Mouse (Mus musculus) inflammation-experienced regulatory T-cells (primary cell): Measurements from ENCODE around the gene Sipa1. TPM values are rescaled to one million over a fixed set of nuclear protein-coding genes. Genes with fewer than 3 reads are reported as not detected.

Experiments
- polyA plus RNA-seq, 2 experiments: library from polyadenylated mRNA; unstranded; fragments of 100-300 nt; shearing (Covaris generic); gene quantifications; one replicate each; pipeline ENCODE4 v1.2.1; 2017

Sipa1 gene
- polyA plus RNA-seq = 100 to 1,000 TPM; 213 to 259 TPM

DNA sequence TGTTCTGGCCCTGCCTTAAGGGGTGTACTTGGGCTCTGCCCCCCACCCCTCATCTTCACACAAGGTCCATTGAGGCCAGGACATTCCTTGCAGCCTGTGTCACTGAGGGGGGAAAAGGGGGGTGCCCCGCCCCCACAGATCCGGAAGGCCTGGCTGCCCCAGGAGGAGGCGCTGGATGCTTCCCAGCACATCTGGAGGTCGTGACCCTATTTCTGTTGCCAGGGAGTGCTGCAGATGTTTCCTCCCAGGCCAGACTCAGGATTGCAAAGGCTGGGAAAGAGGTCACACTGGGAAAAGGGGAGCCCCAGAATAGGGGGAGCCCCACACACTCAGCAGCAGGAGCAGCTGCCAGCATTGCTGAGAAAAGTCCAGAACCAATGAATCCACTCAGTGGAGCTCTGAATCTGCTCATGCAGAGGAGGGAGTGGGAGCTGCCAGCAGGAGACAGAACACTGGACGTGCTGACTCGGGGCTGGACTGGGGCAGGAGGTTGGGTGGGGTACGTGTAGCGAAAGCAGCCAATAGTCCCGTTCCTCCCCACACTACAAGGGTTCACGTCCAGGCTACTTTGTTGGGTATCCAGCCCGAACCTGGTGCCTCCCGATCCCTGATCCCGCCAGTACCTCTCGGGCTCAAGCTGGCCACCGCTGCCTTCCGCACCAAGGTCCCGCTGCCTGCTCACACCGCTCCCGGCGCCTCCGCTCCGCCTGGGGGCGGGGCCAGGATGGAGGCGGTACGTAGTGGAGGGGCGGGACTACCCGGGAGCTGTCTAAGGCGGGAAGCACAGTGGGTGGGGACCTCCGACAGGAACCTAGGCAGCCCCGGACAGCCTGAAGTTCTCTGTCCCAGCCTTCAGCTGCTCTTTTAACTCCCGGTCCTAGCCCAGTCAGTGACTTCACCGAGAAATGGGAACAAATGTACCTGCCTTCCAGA is at the start of gene Sipa1:
Gene Sipa1, minus strand, starts transcription at position 727 of the 933 bp plus-strand sequence.

DNA sequence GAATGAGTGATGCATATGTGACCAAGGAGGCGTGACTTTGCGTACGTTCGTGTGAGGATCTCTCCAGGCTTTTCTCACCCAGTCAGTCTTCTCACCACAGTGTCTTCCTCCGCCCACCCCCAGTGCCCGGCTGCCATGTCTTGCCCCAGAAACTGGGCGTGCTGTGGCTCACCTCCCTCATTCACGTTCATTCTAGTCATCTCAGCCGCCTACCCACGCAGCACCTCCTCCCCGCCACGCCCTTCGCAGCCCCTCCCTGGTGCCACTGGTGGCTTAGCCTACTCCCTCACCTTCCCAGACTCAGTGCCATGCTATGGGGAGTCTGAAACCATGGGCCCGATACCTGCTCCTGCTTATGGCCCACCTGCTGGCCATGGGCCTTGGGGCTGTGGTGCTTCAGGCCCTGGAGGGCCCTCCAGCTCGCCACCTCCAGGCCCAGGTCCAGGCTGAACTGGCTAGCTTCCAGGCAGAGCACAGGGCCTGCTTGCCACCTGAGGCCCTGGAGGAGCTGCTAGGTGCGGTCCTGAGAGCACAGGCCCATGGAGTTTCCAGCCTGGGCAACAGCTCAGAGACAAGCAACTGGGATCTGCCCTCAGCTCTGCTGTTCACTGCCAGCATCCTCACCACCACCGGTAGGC is 40.8 kb upstream of the Sipa1 start, which contains the start of gene Kcnk7:
Gene Kcnk7, plus strand, starts transcription at position 205 of the 638 bp plus-strand sequence.

GRCm38 (mm10) chr19:5688200-5689087 is 24.9 kb upstream of the Sipa1 start, which contains the start of the genes Map3k11 and Pcnx3:
Gene Map3k11, plus strand, starts transcription at chr19:5688742.
Gene Pcnx3, minus strand, starts transcription at chr19:5688908.

GRCm38 (mm10) chr19:5637069-5638047 is 26.1 kb downstream of the Sipa1 start, which contains the start of gene Rela:
Gene Rela, plus strand, starts transcription at chr19:5637483.

GRCm38 (mm10) chr19:5609547-5610404 is 53.7 kb downstream of the Sipa1 start, which contains the start of gene Kat5:
Gene Kat5, minus strand, starts transcription at chr19:5610237.

GRCm38 (mm10) chr19:5601752-5602541 is 61.6 kb downstream of the Sipa1 start, which contains the start of gene Rnaseh2c:
Gene Rnaseh2c, plus strand, starts transcription at chr19:5601873.

Other genes starting within 250 kb of the Sipa1 start
- gene Drap1, start 238.7 kb downstream of the Sipa1 start, polyA plus RNA-seq = 100 to 1,000 TPM; 196 to 206 TPM
- 10 to 100 TPM; 27.7 to 34.4 TPM for gene AI837181, start 238.6 kb downstream of the Sipa1 start, polyA plus RNA-seq
- gene Fosl1, start 216.2 kb downstream of the Sipa1 start, polyA plus RNA-seq = 1 to 10 TPM in 1 of 2 experiments, not detected in 1; 2.1 TPM
- gene Ccdc85b, start 205.8 kb downstream of the Sipa1 start, polyA plus RNA-seq = 10 to 100 TPM; 11.6 to 13.7 TPM
- gene Fibp, start 203.1 kb downstream of the Sipa1 start, polyA plus RNA-seq = 100 to 1,000 TPM; 133 to 135 TPM
- 100 to 1,000 TPM; 127 to 211 TPM for gene Ctsw, start 195.2 kb downstream of the Sipa1 start, polyA plus RNA-seq
- 1 to 10 TPM; 1.1 to 2.2 TPM for gene Efemp2, start 189.8 kb downstream of the Sipa1 start, polyA plus RNA-seq
- 10 to 100 TPM; 57.6 to 65.5 TPM for gene Mus81, start 175.3 kb downstream of the Sipa1 start, polyA plus RNA-seq
- 1,000 to 10,000 TPM; 3,119 to 3,710 TPM for gene Cfl1, start 173.3 kb downstream of the Sipa1 start, polyA plus RNA-seq
- under 1 TPM; 0.25 to 0.28 TPM for gene 1700020D05Rik, start 159.9 kb downstream of the Sipa1 start, polyA plus RNA-seq
- gene Snx32, start 153.2 kb downstream of the Sipa1 start, polyA plus RNA-seq = 10 to 100 TPM; 17.2 to 20.0 TPM
- gene Ovol1, start 103.1 kb downstream of the Sipa1 start, polyA plus RNA-seq = 1 to 10 TPM in 1 of 2 experiments, under 1 TPM in 1; 0.20 to 4.2 TPM
- 10 to 100 TPM; 16.0 to 19.1 TPM for gene Ap5b1, start 95.7 kb downstream of the Sipa1 start, polyA plus RNA-seq
- gene Rnaseh2c, start 61.8 kb downstream of the Sipa1 start, polyA plus RNA-seq = 100 to 1,000 TPM; 142 to 162 TPM
- gene Kat5, start 53.5 kb downstream of the Sipa1 start, polyA plus RNA-seq = 10 to 100 TPM; 45.4 to 62.9 TPM
- gene Rela, start 26.2 kb downstream of the Sipa1 start, polyA plus RNA-seq = 100 to 1,000 TPM; 169 to 173 TPM
- gene Map3k11, start 25.0 kb upstream of the Sipa1 start, polyA plus RNA-seq = 10 to 100 TPM; 65.0 to 66.0 TPM
- gene Pcnx3, start 25.2 kb upstream of the Sipa1 start, polyA plus RNA-seq = 10 to 100 TPM; 44.8 to 55.5 TPM
- 1 to 10 TPM; 1.9 to 6.6 TPM for gene Kcnk7, start 40.7 kb upstream of the Sipa1 start, polyA plus RNA-seq
- 10 to 100 TPM; 45.5 to 55.4 TPM for gene Ehbp1l1, start 62.6 kb upstream of the Sipa1 start, polyA plus RNA-seq
- gene Fam89b, start 65.9 kb upstream of the Sipa1 start, polyA plus RNA-seq = 100 to 1,000 TPM in 1 of 2 experiments, 10 to 100 TPM in 1; 97.2 to 103 TPM
- gene Ltbp3, start 77.2 kb upstream of the Sipa1 start, polyA plus RNA-seq = under 1 TPM; 0.40 to 0.59 TPM
- 10 to 100 TPM; 73.9 to 91.5 TPM for gene Scyl1, start 107.7 kb upstream of the Sipa1 start, polyA plus RNA-seq
- gene Frmd8, start 211.6 kb upstream of the Sipa1 start, polyA plus RNA-seq = 100 to 1,000 TPM; 223 to 264 TPM
- 10 to 100 TPM; 38.8 to 42.3 TPM for gene Slc25a45, start 214.1 kb upstream of the Sipa1 start, polyA plus RNA-seq
- gene Tigd3, start 230.4 kb upstream of the Sipa1 start, polyA plus RNA-seq = 1 to 10 TPM in 1 of 2 experiments, under 1 TPM in 1; 0.66 to 1.5 TPM
- 100 to 1,000 TPM; 161 to 208 TPM for gene Dpf2, start 249.3 kb upstream of the Sipa1 start, polyA plus RNA-seq